Mouse (Mus musculus) liver, postnatal 0 days (tissue): ENCODE measurements at regions not wholly inside any gene's neighbourhood (a gene's known extent, or its start where the extent isn't known, plus 50 kb on each side); places are given as distances from the start of the nearest gene placed in this dataset.

Experiments used
- ATAC-seq: fragments of 200-750 bp; cut with Nextera tagmentation; 2 replicates; pipeline ENCODE4 v1.8.0; 2017; ENCODE audit warnings: mild to moderate bottlenecking, moderate library complexity
- DNase-seq: peaks from one replicate; pipeline ENCODE4 v3.0.0-alpha.2; 2016
- H3K27ac ChIP-seq: fragments of 300-500 bp; sonication (generic); 2 replicates; pipeline ENCODE4 v1.5.1; 2014; ENCODE audit warnings: antibody characterized with exemption, moderate library complexity, mild to moderate bottlenecking, low read depth
- H3K27me3 ChIP-seq: fragments of 300-500 bp; sonication (generic); 2 replicates; pipeline ENCODE4 v1.6.1; 2014; ENCODE audit warnings: low read length, control low read depth, mixed read lengths; ENCODE audit not compliant: insufficient read depth
- H3K36me3 ChIP-seq: fragments of 300-500 bp; sonication (generic); replicated peaks from 2 replicates; pipeline ENCODE4 v1.6.1; 2014; ENCODE audit warnings: mild to moderate bottlenecking, control low read depth, low read length, moderate library complexity, mixed read lengths; ENCODE audit not compliant: insufficient read depth
- H3K4me1 ChIP-seq: fragments of 300-500 bp; sonication (generic); 2 replicates; pipeline ENCODE4 v1.6.1; 2014; ENCODE audit warnings: antibody characterized with exemption, mild to moderate bottlenecking, control low read depth; ENCODE audit not compliant: insufficient read depth
- H3K4me2 ChIP-seq: fragments of 300-500 bp; sonication (generic); 2 replicates; pipeline ENCODE4 v1.6.1; 2014; ENCODE audit warnings: low read depth, mild to moderate bottlenecking, low read length, moderate library complexity, mixed read lengths
- H3K4me3 ChIP-seq: fragments of 300-500 bp; sonication (generic); 2 replicates; pipeline ENCODE4 v1.5.1; 2014; ENCODE audit warnings: low read depth, low read length
- H3K9ac ChIP-seq: fragments of 300-500 bp; sonication (generic); replicated peaks from 2 replicates; pipeline ENCODE4 v1.6.1; 2014; ENCODE audit warnings: mild to moderate bottlenecking, moderate library complexity
- H3K9me3 ChIP-seq: fragments of 300-500 bp; sonication (generic); 2 replicates; pipeline ENCODE4 v1.6.1; 2016; ENCODE audit warnings: mild to moderate bottlenecking, control low read depth, low read length, mixed read lengths
- CTCF ChIP-seq: sonication (generic); IDR thresholded peaks from 2 replicates; pipeline ENCODE4 v1.5.1; 2016; ENCODE audit warnings: antibody characterized with exemption, low read depth
- EP300 ChIP-seq: IDR thresholded peaks from 2 replicates; pipeline ENCODE4 v1.6.1; 2016; ENCODE audit warnings: antibody characterized with exemption, low read depth, mild to moderate bottlenecking
- WGBS: fragments of 180-500 bp; shearing (Covaris S2); extraction: QIAGEN DNeasy Blood & Tissue Kit; methylation state at CpG from one replicate; pipeline ENCODE4 v1.1.7; 2014; ENCODE audit not compliant: insufficient replicate concordance; 5-methylcytosine and 5-hydroxymethylcytosine counted together

- no peak for TF ChIP-seq EP300
- TF ChIP-seq CTCF: no peak
- Histone ChIP-seq H3K9ac (no peak overlapping the region), H3K4me1 (no peaks in the 10 kb centered on the region), H3K4me2 (no peak overlapping the region), H3K36me3 (no peaks in the 10 kb centered on the region), H3K4me3 (no peak overlapping the region), H3K27me3 (no peaks in the 10 kb centered on the region), H3K9me3 (no peaks in the 10 kb centered on the region), H3K27ac (no peak overlapping the region)
- ATAC-seq: no peak
- no peak for DNase-seq
- WGBS: 59% methylated on average over 1 of the region's 1 CpGs
Observed at GRCm38 (mm10) chr13:16676873-16677272, 665.2 kb downstream of the Inhba start.

GRCm38 (mm10) chr13:16678246-16679024 is 666.8 kb downstream of the Inhba start:
- Histone ChIP-seq H3K27me3 (no peaks in the 10 kb centered on the region), H3K4me2 (no peak overlapping the region), H3K9me3 (no peaks in the 10 kb centered on the region), H3K27ac (no peak overlapping the region), H3K36me3 (no peaks in the 10 kb centered on the region), H3K4me1 (no peaks in the 10 kb centered on the region), H3K9ac (no peak overlapping the region), H3K4me3 (no peak overlapping the region)
- no peak for TF ChIP-seq CTCF
- TF ChIP-seq EP300: no peak
- no peak for ATAC-seq
- no peak for DNase-seq
- 39% methylated on average over 1 of the region's 1 CpGs for WGBS

GRCm38 (mm10) chr13:16694201-16694600 is 682.5 kb downstream of the Inhba start:
- TF ChIP-seq EP300 (no peak), CTCF (no peak)
- WGBS: 84% methylated on average over 1 of the region's 1 CpGs
- Histone ChIP-seq H3K4me3 (no peak overlapping the region), H3K36me3 (no peaks in the 10 kb centered on the region), H3K4me2 (no peak overlapping the region), H3K4me1 (no peaks in the 10 kb centered on the region), H3K27ac (no peak overlapping the region), H3K9me3 (no peaks in the 10 kb centered on the region), H3K9ac (no peak overlapping the region), H3K27me3 (no peaks in the 10 kb centered on the region)
- no peak for DNase-seq
- ATAC-seq: no peak

GRCm38 (mm10) chr13:16700934-16701333 is 689.3 kb downstream of the Inhba start:
- no peak for ATAC-seq
- TF ChIP-seq CTCF (no peak), EP300 (no peak)

GRCm38 (mm10) chr13:16702138-16702537 is 690.5 kb downstream of the Inhba start:
- no peak overlapping the region for H3K9ac ChIP-seq
- H3K4me3 ChIP-seq: no peak overlapping the region
- 43% methylated on average over 1 of the region's 1 CpGs for WGBS
- DNase-seq (no peak), ATAC-seq (peak; percentile 62)
- no peak overlapping the region for H3K27ac ChIP-seq
- H3K4me1 ChIP-seq: no peaks in the 10 kb centered on the region
- no peaks in the 10 kb centered on the region for H3K9me3 ChIP-seq
- TF ChIP-seq CTCF (no peak), EP300 (no peak)
- no peaks in the 10 kb centered on the region for H3K27me3 ChIP-seq
- no peak overlapping the region for H3K4me2 ChIP-seq
- H3K36me3 ChIP-seq: no peaks in the 10 kb centered on the region

More at GRCm38 (mm10) chr13:16700934-16701333, 689.3 kb downstream of the Inhba start:
- no peak overlapping the region for H3K27ac ChIP-seq
- no peaks in the 10 kb centered on the region for H3K4me1 ChIP-seq
- DNase-seq: no peak
- no peak overlapping the region for H3K9ac ChIP-seq
- H3K9me3 ChIP-seq: no peaks in the 10 kb centered on the region
- H3K4me2 ChIP-seq: no peak overlapping the region
- H3K27me3 ChIP-seq: no peaks in the 10 kb centered on the region
- no peak overlapping the region for H3K4me3 ChIP-seq
- H3K36me3 ChIP-seq: no peaks in the 10 kb centered on the region
- WGBS: 76% methylated on average over 2 of the region's 2 CpGs

- Histone ChIP-seq H3K27ac (no peak overlapping the region), H3K9me3 (no peaks in the 10 kb centered on the region), H3K36me3 (no peaks in the 10 kb centered on the region), H3K4me1 (no peaks in the 10 kb centered on the region), H3K4me2 (no peak overlapping the region), H3K27me3 (no peaks in the 10 kb centered on the region), H3K4me3 (no peak overlapping the region), H3K9ac (no peak overlapping the region)
- no peak for DNase-seq
- WGBS: 75% methylated on average over 10 of the region's 10 CpGs
- no peak for ATAC-seq
- TF ChIP-seq CTCF (no peak), EP300 (no peak)
Observed at GRCm38 (mm10) chr13:16705217-16706104, 693.8 kb downstream of the Inhba start.
